Mouse (Mus musculus): ENCODE measurements around the gene Nos3.

- TF ChIP-seq POLR2A (IDR thresholded peaks at IDR 0.05; ENCODE audit: insufficient read length, low read depth), result no peak
- TF ChIP-seq CEBPB (IDR thresholded peaks at IDR 0.05; ENCODE audit: insufficient read depth, poor library complexity, severe bottlenecking), result no peak
- no peak for TF ChIP-seq POLR2AphosphoS2 (IDR thresholded peaks at IDR 0.05; ENCODE audit: insufficient read length, low read depth)
- TF ChIP-seq TCF12 (IDR thresholded peaks at IDR 0.05; ENCODE audit: insufficient read depth, poor library complexity, severe bottlenecking), result no peak
- TF ChIP-seq REST (IDR thresholded peaks at IDR 0.05; ENCODE audit: insufficient read depth, insufficient read length), result no peak
- no peak for TF ChIP-seq MYOD1 (IDR thresholded peaks at IDR 0.05; ENCODE audit: control insufficient read depth in 1 of 3, insufficient read length in 2 of 3, low read depth in 2 of 3)
- TF ChIP-seq MAX (IDR thresholded peaks at IDR 0.05; ENCODE audit: low read depth), result no peak
- no peak for TF ChIP-seq MYOG (IDR thresholded peaks at IDR 0.05; ENCODE audit: control insufficient read depth in 1 of 3, insufficient read depth in 1 of 3, insufficient read length in 2 of 3, low read depth in 2 of 3)
- no peak for TF ChIP-seq USF1 (IDR thresholded peaks at IDR 0.05; ENCODE audit: low read depth)
- TF ChIP-seq E2F4 (IDR thresholded peaks at IDR 0.05; ENCODE audit: insufficient read depth), result no peak
- no peak for TF ChIP-seq TCF3 (IDR thresholded peaks at IDR 0.05; ENCODE audit: insufficient read length, low read depth)
- TF ChIP-seq SRF (IDR thresholded peaks at IDR 0.05; ENCODE audit: control insufficient read depth, insufficient read length, low read depth), result no peak
Measured at GRCm38 (mm10) chr5:24374666-24375328, 10.2 kb downstream of the Nos3 start.
